Mouse (Mus musculus) limb, embryonic 13.5 days (tissue): ENCODE measurements around the gene Crybg1. TPM values are rescaled to one million over a fixed set of nuclear protein-coding genes. Genes with fewer than 3 reads are reported as not detected.
"Not testable (repeated sequence)": the region's sequence is repeated elsewhere in the genome, so short reads cannot be mapped to it uniquely, and the experiment has no call there.

Experiments used
- ATAC-seq: fragments of 200-750 bp; cut with Nextera tagmentation; 2 replicates; pipeline ENCODE4 v1.8.0; 2017; ENCODE audit warnings: low read depth, moderate number of reproducible peaks, moderate TSS enrichment; ENCODE audit not compliant: low FRiP score
- H3K27ac ChIP-seq: fragments of 300-500 bp; sonication (generic); 2 replicates; pipeline ENCODE4 v1.5.1; 2015; ENCODE audit warnings: inconsistent platforms, mild to moderate bottlenecking, moderate library complexity
- H3K27me3 ChIP-seq: fragments of 300-500 bp; sonication (generic); 2 replicates; pipeline ENCODE4 v1.6.1; 2015; ENCODE audit warnings: mild to moderate bottlenecking, inconsistent platforms
- H3K36me3 ChIP-seq: fragments of 300-500 bp; sonication (generic); 2 replicates; pipeline ENCODE4 v1.6.1; 2015; ENCODE audit warnings: inconsistent platforms, mild to moderate bottlenecking, moderate library complexity
- H3K4me1 ChIP-seq: fragments of 300-500 bp; sonication (generic); 2 replicates; pipeline ENCODE4 v1.6.1; 2015; ENCODE audit warnings: inconsistent platforms
- H3K4me2 ChIP-seq: fragments of 300-500 bp; sonication (generic); replicated peaks from 2 replicates; pipeline ENCODE4 v1.6.1; 2015; ENCODE audit warnings: inconsistent platforms, mild to moderate bottlenecking, moderate library complexity
- H3K4me3 ChIP-seq: fragments of 300-500 bp; sonication (generic); 2 replicates; pipeline ENCODE4 v1.5.1; 2015; ENCODE audit warnings: moderate library complexity, mild to moderate bottlenecking, inconsistent platforms
- H3K9ac ChIP-seq: fragments of 300-500 bp; sonication (generic); 2 replicates; pipeline ENCODE4 v1.6.1; 2015; ENCODE audit warnings: mild to moderate bottlenecking, inconsistent platforms
- H3K9me3 ChIP-seq: fragments of 300-500 bp; sonication (generic); 2 replicates; pipeline ENCODE4 v1.6.1; 2016; ENCODE audit warnings: inconsistent platforms
- WGBS: fragments of 180-500 bp; shearing (Covaris S2); methylation state at CpG from one replicate; pipeline ENCODE4 v1.1.7; 2015; 5-methylcytosine and 5-hydroxymethylcytosine counted together
- polyA plus RNA-seq: library from polyadenylated mRNA; unstranded; fragments of >200 nt; fragmentation: Nextera tagmentation; extraction: Ambion mirVana; gene quantifications from 2 replicates; pipeline ENCODE4 v1.2.1, GENCODE M21; 2015

The Crybg1 gene
- polyA plus RNA-seq, 1 experiment from 2014 or later = 1.0 TPM

- H3K4me3 ChIP-seq, H3K4me1 ChIP-seq, H3K27ac ChIP-seq, H3K36me3 ChIP-seq, H3K9ac ChIP-seq, H3K9me3 ChIP-seq, H3K4me2 ChIP-seq, ATAC-seq, H3K27me3 ChIP-seq: not testable (repeated sequence)
- WGBS = 91% methylated on average over 9 of the region's 9 CpGs
These were observed 222.9 kb downstream of the Crybg1 start for GRCm38 (mm10) chr10:43925776-43926175.

- Histone ChIP-seq H3K27ac (no peak overlapping the region), H3K4me2 (no peak overlapping the region), H3K36me3 (peaks cover 2% of the 10 kb centered on the region), H3K4me1 (no peaks in the 10 kb centered on the region), H3K27me3 (no peaks in the 10 kb centered on the region), H3K9me3 (no peaks in the 10 kb centered on the region), H3K9ac (no peak overlapping the region), H3K4me3 (no peak overlapping the region)
- no peak for ATAC-seq
- 96% methylated on average over 3 of the region's 3 CpGs for WGBS
These were observed 225.6 kb downstream of the Crybg1 start for GRCm38 (mm10) chr10:43923096-43923495.

- H3K9ac ChIP-seq = no peak overlapping the region
- no peaks in the 10 kb centered on the region for H3K9me3 ChIP-seq
- H3K27me3 ChIP-seq = no peaks in the 10 kb centered on the region
- H3K4me1 ChIP-seq = no peaks in the 10 kb centered on the region; the same call in 1 of the 2 replicates
- WGBS = 41% methylated on average over 17 of the region's 17 CpGs
- H3K4me2 ChIP-seq = no peak overlapping the region
- H3K36me3 ChIP-seq = peaks cover 5% of the 10 kb centered on the region
- peak; percentile 32 for ATAC-seq
- H3K4me3 ChIP-seq = no peak overlapping the region
- no peak overlapping the region for H3K27ac ChIP-seq
These were observed 229.7 kb downstream of the Crybg1 start for GRCm38 (mm10) chr10:43918696-43919608.

- Histone ChIP-seq H3K4me3 (no peak overlapping the region), H3K4me2 (no peak overlapping the region), H3K27ac (no peak overlapping the region), H3K27me3 (no peaks in the 10 kb centered on the region), H3K36me3 (0 out of 2 replicates have a peak, but pooled peaks cover 5% of the 10 kb centered on the region), H3K4me1 (no peaks in the 10 kb centered on the region; the same call in 1 of the 2 replicates), H3K9me3 (no peaks in the 10 kb centered on the region), H3K9ac (no peak overlapping the region)
- 83% methylated on average over 2 of the region's 2 CpGs for WGBS
- ATAC-seq = no peak
These were observed 231.9 kb downstream of the Crybg1 start for GRCm38 (mm10) chr10:43916737-43917136.

GRCm38 (mm10) chr10:43916181-43916580 is 232.5 kb downstream of the Crybg1 start:
- no peak overlapping the region for H3K27ac ChIP-seq

GRCm38 (mm10) chr10:43912236-43912635 is 236.4 kb downstream of the Crybg1 start:
- 80% methylated on average over 3 of the region's 3 CpGs for WGBS

More at GRCm38 (mm10) chr10:43916181-43916580, 232.5 kb downstream of the Crybg1 start:
- Histone ChIP-seq H3K4me1 (no peaks in the 10 kb centered on the region; the same call in 1 of the 2 replicates), H3K4me3 (no peak overlapping the region), H3K9me3 (no peaks in the 10 kb centered on the region), H3K27me3 (no peaks in the 10 kb centered on the region), H3K9ac (no peak overlapping the region), H3K36me3 (0 out of 2 replicates have a peak, but pooled peaks cover 5% of the 10 kb centered on the region), H3K4me2 (no peak overlapping the region)
- no peak for ATAC-seq
- 83% methylated on average over 12 of the region's 12 CpGs for WGBS

GRCm38 (mm10) chr10:43910873-43911142 is 237.8 kb downstream of the Crybg1 start:
- H3K4me2 ChIP-seq = no peak overlapping the region
- 85% methylated on average over 8 of the region's 8 CpGs for WGBS
- H3K36me3 ChIP-seq = no peaks in the 10 kb centered on the region
- no peaks in the 10 kb centered on the region for H3K4me1 ChIP-seq
- no peaks in the 10 kb centered on the region for H3K27me3 ChIP-seq
- H3K27ac ChIP-seq = no peak overlapping the region
- H3K4me3 ChIP-seq = no peak overlapping the region
- ATAC-seq = no peak
- H3K9me3 ChIP-seq = no peaks in the 10 kb centered on the region
- no peak overlapping the region for H3K9ac ChIP-seq

More at GRCm38 (mm10) chr10:43912236-43912635, 236.4 kb downstream of the Crybg1 start:
- no peak for ATAC-seq
- H3K27me3 ChIP-seq = no peaks in the 10 kb centered on the region
- H3K4me1 ChIP-seq = no peaks in the 10 kb centered on the region; the same call in 1 of the 2 replicates
- no peaks in the 10 kb centered on the region for H3K36me3 ChIP-seq
- no peak overlapping the region for H3K4me2 ChIP-seq
- no peak overlapping the region for H3K9ac ChIP-seq
- no peaks in the 10 kb centered on the region for H3K9me3 ChIP-seq
- H3K4me3 ChIP-seq = no peak overlapping the region
- H3K27ac ChIP-seq = no peak overlapping the region

- Histone ChIP-seq H3K27me3 (no peaks in the 10 kb centered on the region), H3K36me3 (no peaks in the 10 kb centered on the region), H3K4me1 (no peaks in the 10 kb centered on the region), H3K9ac (no peak overlapping the region), H3K4me3 (no peak overlapping the region), H3K4me2 (no peak overlapping the region), H3K27ac (no peak overlapping the region), H3K9me3 (no peaks in the 10 kb centered on the region)
- WGBS = 68% methylated on average over 12 of the region's 12 CpGs
- no peak for ATAC-seq
These were observed 238.4 kb downstream of the Crybg1 start for GRCm38 (mm10) chr10:43910032-43910872.

GRCm38 (mm10) chr10:43904569-43904968 is 244.1 kb downstream of the Crybg1 start:
- Histone ChIP-seq H3K27me3 (no peaks in the 10 kb centered on the region), H3K4me1 (peaks cover 10% of the 10 kb centered on the region), H3K4me3 (no peak overlapping the region), H3K4me2 (no peak overlapping the region), H3K36me3 (no peaks in the 10 kb centered on the region), H3K9ac (no peak overlapping the region), H3K27ac (no peak overlapping the region), H3K9me3 (no peaks in the 10 kb centered on the region)
- WGBS = 87% methylated on average over 1 of the region's 1 CpGs
- no peak for ATAC-seq

GRCm38 (mm10) chr10:43901578-43902194 is 247.0 kb downstream of the Crybg1 start, which contains the start of the genes Qrsl1 and Rtn4ip1:
Gene Qrsl1, minus strand, starts transcription at chr10:43901745.
Gene Rtn4ip1, plus strand, starts transcription at chr10:43901807.
- H3K4me1 ChIP-seq = peaks cover 10% of the 10 kb centered on the region
- H3K36me3 ChIP-seq = peaks cover 4% of the 10 kb centered on the region
- under 1% methylated on average over 40 of the region's 40 CpGs for WGBS
- H3K9me3 ChIP-seq = no peaks in the 10 kb centered on the region
- H3K27me3 ChIP-seq = no peaks in the 10 kb centered on the region
- H3K27ac ChIP-seq = peak within 1 kb of the TSS; percentile 48; the same call in 1 of the 2 replicates
- H3K9ac ChIP-seq = peak within 1 kb of the TSS; percentile 75
- peak; percentile 97 for ATAC-seq
- H3K4me3 ChIP-seq = peak within 1 kb of the TSS; percentile 78
- H3K4me2 ChIP-seq = peak within 1 kb of the TSS; percentile 69

GRCm38 (mm10) chr10:43900883-43901570 is 247.6 kb downstream of the Crybg1 start:
- Histone ChIP-seq H3K27ac (peak overlapping the region; percentile 48; the same call in 1 of the 2 replicates), H3K9ac (peak overlapping the region; percentile 75)
- ATAC-seq = peak; percentile 39

More at GRCm38 (mm10) chr10:43900883-43901570, 247.6 kb downstream of the Crybg1 start:
- Histone ChIP-seq H3K4me1 (peaks cover 10% of the 10 kb centered on the region), H3K4me3 (peak overlapping the region; percentile 78), H3K27me3 (no peaks in the 10 kb centered on the region), H3K36me3 (peaks cover 5% of the 10 kb centered on the region), H3K4me2 (peak overlapping the region; percentile 64), H3K9me3 (no peaks in the 10 kb centered on the region)
- 9% methylated on average over 30 of the region's 30 CpGs for WGBS
